Mouse (Mus musculus) erythroblast, embryonic 14.5 days (primary cell): ENCODE measurements at regions not wholly inside any gene's neighbourhood (a gene's known extent, or its start where the extent isn't known, plus 50 kb on each side); places are given as distances from the start of the nearest gene placed in this dataset.

Source experiments
- H3K27me3 ChIP-seq: 2 replicates; pipeline ENCODE4 v1.6.1; 2012; ENCODE audit warnings: inconsistent platforms; ENCODE audit not compliant: control insufficient read depth
- H3K36me3 ChIP-seq: 2 replicates; pipeline ENCODE4 v1.6.1; 2012; ENCODE audit warnings: mild to moderate bottlenecking, inconsistent platforms; ENCODE audit not compliant: control insufficient read depth
- H3K4me1 ChIP-seq: 2 replicates; pipeline ENCODE4 v1.6.1; 2012; ENCODE audit warnings: inconsistent platforms; ENCODE audit not compliant: control insufficient read depth
- H3K4me3 ChIP-seq: replicated peaks from 2 replicates; pipeline ENCODE3; 2012; ENCODE audit warnings: moderate library complexity, mild to moderate bottlenecking, inconsistent platforms
- H3K9me3 ChIP-seq: 2 replicates; pipeline ENCODE4 v1.6.1; 2012; ENCODE audit warnings: low read length, inconsistent platforms, mixed read lengths; ENCODE audit not compliant: control insufficient read depth
- GATA1 ChIP-seq: IDR thresholded peaks from 2 replicates; pipeline ENCODE4 v1.6.1; 2012; ENCODE audit warnings: low read length, inconsistent platforms, mixed read lengths
- TAL1 ChIP-seq: IDR thresholded peaks from 3 replicates; pipeline ENCODE4 v1.6.1; 2012; ENCODE audit warnings: low read length, inconsistent platforms, mixed read lengths

- no peak overlapping the region for H3K4me3 ChIP-seq
- TF ChIP-seq TAL1, result no peak
- TF ChIP-seq GATA1, result no peak
- H3K4me1 ChIP-seq, result no peaks in the 10 kb centered on the region
- peaks cover 38% of the 10 kb centered on the region for H3K9me3 ChIP-seq
- no peaks in the 10 kb centered on the region for H3K27me3 ChIP-seq
- no peaks in the 10 kb centered on the region for H3K36me3 ChIP-seq
These were observed 456.2 kb upstream of the Castor2 start for GRCm38 (mm10) chr5:133643326-133643725.

- TF ChIP-seq GATA1 (no peak), TAL1 (no peak)
- H3K9me3 ChIP-seq, result peaks cover 26% of the 10 kb centered on the region
- H3K4me3 ChIP-seq, result no peak overlapping the region
- no peaks in the 10 kb centered on the region for H3K36me3 ChIP-seq
- no peaks in the 10 kb centered on the region for H3K27me3 ChIP-seq
- no peaks in the 10 kb centered on the region for H3K4me1 ChIP-seq
These were observed 465.0 kb upstream of the Castor2 start for GRCm38 (mm10) chr5:133634481-133634880.

- H3K4me3 ChIP-seq, result no peak overlapping the region
- H3K4me1 ChIP-seq, result no peaks in the 10 kb centered on the region
- TF ChIP-seq TAL1 (no peak), GATA1 (no peak)
- peaks cover 20% of the 10 kb centered on the region for H3K9me3 ChIP-seq
- no peaks in the 10 kb centered on the region for H3K36me3 ChIP-seq
- H3K27me3 ChIP-seq, result no peaks in the 10 kb centered on the region
These were observed 467.7 kb upstream of the Castor2 start for GRCm38 (mm10) chr5:133631812-133632211.

GRCm38 (mm10) chr5:133619347-133619746, 480.2 kb upstream of the Castor2 start:
- TF ChIP-seq TAL1, result no peak
- TF ChIP-seq GATA1, result no peak
- H3K4me3 ChIP-seq, result no peak overlapping the region
- H3K36me3 ChIP-seq, result no peaks in the 10 kb centered on the region
- H3K9me3 ChIP-seq, result peaks cover 38% of the 10 kb centered on the region
- no peaks in the 10 kb centered on the region for H3K27me3 ChIP-seq
- H3K4me1 ChIP-seq, result no peaks in the 10 kb centered on the region

GRCm38 (mm10) chr5:133601241-133601739, 498.2 kb upstream of the Castor2 start:
- no peaks in the 10 kb centered on the region for H3K27me3 ChIP-seq
- peaks cover 48% of the 10 kb centered on the region for H3K9me3 ChIP-seq
- H3K36me3 ChIP-seq, result no peaks in the 10 kb centered on the region
- no peak overlapping the region for H3K4me3 ChIP-seq
- no peaks in the 10 kb centered on the region for H3K4me1 ChIP-seq
- no peak for TF ChIP-seq TAL1
- TF ChIP-seq GATA1, result no peak

GRCm38 (mm10) chr5:133600630-133601029, 498.9 kb upstream of the Castor2 start:
- Histone ChIP-seq H3K9me3 (peaks cover 45% of the 10 kb centered on the region), H3K36me3 (no peaks in the 10 kb centered on the region), H3K4me3 (no peak overlapping the region), H3K4me1 (no peaks in the 10 kb centered on the region), H3K27me3 (no peaks in the 10 kb centered on the region)
- TF ChIP-seq TAL1 (no peak), GATA1 (no peak)

- no peak for TF ChIP-seq GATA1
- TF ChIP-seq TAL1, result no peak
- Histone ChIP-seq H3K9me3 (peaks cover 35% of the 10 kb centered on the region), H3K4me1 (no peaks in the 10 kb centered on the region), H3K4me3 (no peak overlapping the region), H3K36me3 (no peaks in the 10 kb centered on the region), H3K27me3 (no peaks in the 10 kb centered on the region)
These were observed 501.4 kb upstream of the Castor2 start for GRCm38 (mm10) chr5:133598105-133598504.

- Histone ChIP-seq H3K4me1 (no peaks in the 10 kb centered on the region), H3K4me3 (no peak overlapping the region), H3K36me3 (no peaks in the 10 kb centered on the region), H3K27me3 (no peaks in the 10 kb centered on the region), H3K9me3 (peaks cover 15% of the 10 kb centered on the region)
- TF ChIP-seq GATA1 (no peak), TAL1 (no peak)
These were observed 513.0 kb upstream of the Castor2 start for GRCm38 (mm10) chr5:133586492-133586891.

- H3K4me1 ChIP-seq, result no peaks in the 10 kb centered on the region
- H3K36me3 ChIP-seq, result no peaks in the 10 kb centered on the region
- no peak overlapping the region for H3K4me3 ChIP-seq
- no peaks in the 10 kb centered on the region for H3K27me3 ChIP-seq
- peaks cover 13% of the 10 kb centered on the region for H3K9me3 ChIP-seq
- TF ChIP-seq GATA1 (no peak), TAL1 (no peak)
These were observed 514.3 kb upstream of the Castor2 start for GRCm38 (mm10) chr5:133585181-133585580.

GRCm38 (mm10) chr5:133576595-133576994, 522.9 kb upstream of the Castor2 start:
- Histone ChIP-seq H3K36me3 (no peaks in the 10 kb centered on the region), H3K4me1 (no peaks in the 10 kb centered on the region), H3K4me3 (no peak overlapping the region), H3K27me3 (no peaks in the 10 kb centered on the region), H3K9me3 (peaks cover 48% of the 10 kb centered on the region)
- no peak for TF ChIP-seq TAL1
- no peak for TF ChIP-seq GATA1
